Mouse (Mus musculus): ENCODE data around the gene Nutf2-ps1. TPM values are rescaled to one million over a fixed set of nuclear protein-coding genes. Genes with fewer than 3 reads are reported as not detected.
A peak's percentile ranks its signal among the peaks of the same experiment; 100 is the strongest.

Nutf2-ps1 gene
- polyA plus RNA-seq, 2 experiments from 2014 or later: 157 to 194 TPM

DNA sequence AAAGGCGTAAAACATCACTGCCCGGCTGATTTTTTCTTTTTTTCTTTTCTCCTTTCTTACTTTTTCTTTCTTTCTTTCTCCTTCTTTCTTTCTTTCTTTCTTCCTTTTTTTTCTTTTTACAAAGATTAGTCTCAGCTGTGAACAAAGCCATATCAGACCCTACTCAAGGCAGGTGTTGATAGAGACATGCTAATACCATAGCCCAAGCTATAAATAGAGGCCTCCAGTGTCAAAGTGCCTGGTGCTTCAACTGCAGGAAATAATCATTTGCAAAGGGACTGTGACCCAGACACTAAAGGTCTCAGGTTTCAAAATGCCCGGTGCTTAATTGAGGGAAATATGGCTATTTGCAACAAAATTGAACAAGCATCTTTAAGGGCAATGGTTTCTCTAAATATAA, 20.3 kb downstream of the Nutf2-ps1 start:
- ATAC-seq: no peak

GRCm38 (mm10) chr19:53567864-53568263, 21.0 kb downstream of the Nutf2-ps1 start:
- ATAC-seq: no peak

DNA sequence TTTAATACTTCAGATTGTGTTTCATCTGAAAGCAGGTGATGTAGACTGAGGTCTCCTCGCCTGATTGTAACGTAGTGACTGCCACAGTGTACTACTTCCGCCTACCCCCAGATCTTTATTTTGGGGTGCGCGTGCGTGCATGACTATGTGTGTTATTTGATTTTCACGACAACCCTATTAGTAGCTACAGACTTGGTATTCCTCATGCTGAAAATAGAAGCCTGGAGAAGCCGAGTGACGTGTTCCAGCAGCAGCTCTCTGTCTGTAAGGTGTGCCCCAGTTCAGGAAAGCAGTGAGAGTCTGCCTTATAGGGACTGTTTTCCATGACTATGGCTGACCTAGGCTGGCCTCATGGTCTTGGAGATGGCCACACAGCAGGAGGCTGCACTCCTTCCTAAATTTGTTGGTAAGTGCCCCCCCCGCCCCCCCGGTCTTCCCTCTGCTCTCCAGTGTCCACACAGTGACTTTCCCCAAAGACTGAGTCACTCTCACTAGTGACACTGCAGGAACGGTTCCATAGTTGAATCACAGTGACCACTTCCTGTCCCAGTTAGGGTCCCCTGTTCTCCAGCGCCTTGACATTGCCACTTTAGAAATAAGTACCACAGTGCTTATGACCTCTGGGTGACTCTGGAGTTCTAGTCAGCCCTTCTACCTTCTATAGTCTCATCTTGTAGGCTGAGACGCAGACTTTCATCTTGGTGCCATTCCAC, 23.1 kb downstream of the Nutf2-ps1 start:
- ATAC-seq: no peak

- no peak for ATAC-seq
These were observed 24.7 kb downstream of the Nutf2-ps1 start for GRCm38 (mm10) chr19:53564174-53564573.

- ATAC-seq: no peak
These were observed 28.4 kb downstream of the Nutf2-ps1 start for GRCm38 (mm10) chr19:53560436-53560835.

DNA sequence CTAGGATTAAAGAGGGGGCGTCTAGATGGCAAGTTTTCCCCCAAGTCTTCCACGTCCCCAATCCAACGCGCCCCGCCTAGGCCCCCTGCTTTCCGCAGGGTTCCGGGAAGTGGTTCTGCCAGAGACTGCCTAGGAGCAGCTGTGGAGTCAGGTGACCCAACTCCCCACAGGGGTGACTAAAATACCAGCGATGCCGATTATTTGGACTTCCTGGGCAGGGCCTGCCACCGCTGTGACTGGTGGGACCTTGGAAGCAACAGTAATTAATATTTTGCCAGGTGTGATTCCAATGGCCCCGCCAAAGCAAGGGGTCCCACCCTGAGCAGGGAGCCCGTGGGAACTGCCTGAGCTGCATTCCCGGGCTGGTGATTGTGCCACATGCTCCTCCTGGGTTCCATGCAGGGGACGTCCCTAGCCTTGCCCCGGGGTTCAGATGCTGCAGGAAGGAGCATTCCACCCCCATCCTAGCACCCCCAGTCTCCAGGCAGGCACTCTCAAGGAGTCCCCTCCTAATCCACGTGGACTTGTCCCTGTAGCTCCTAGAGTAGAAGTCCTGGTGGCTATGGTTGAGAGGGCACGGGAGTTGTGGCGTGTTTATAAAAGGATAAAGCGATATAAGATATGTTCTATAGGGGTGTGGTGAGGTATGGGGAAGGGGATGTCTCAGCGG, 31.5 kb downstream of the Nutf2-ps1 start:
- ATAC-seq: peak; percentile 64

GRCm38 (mm10) chr19:53556841-53557240, 32.0 kb downstream of the Nutf2-ps1 start:
- no peak for ATAC-seq

DNA sequence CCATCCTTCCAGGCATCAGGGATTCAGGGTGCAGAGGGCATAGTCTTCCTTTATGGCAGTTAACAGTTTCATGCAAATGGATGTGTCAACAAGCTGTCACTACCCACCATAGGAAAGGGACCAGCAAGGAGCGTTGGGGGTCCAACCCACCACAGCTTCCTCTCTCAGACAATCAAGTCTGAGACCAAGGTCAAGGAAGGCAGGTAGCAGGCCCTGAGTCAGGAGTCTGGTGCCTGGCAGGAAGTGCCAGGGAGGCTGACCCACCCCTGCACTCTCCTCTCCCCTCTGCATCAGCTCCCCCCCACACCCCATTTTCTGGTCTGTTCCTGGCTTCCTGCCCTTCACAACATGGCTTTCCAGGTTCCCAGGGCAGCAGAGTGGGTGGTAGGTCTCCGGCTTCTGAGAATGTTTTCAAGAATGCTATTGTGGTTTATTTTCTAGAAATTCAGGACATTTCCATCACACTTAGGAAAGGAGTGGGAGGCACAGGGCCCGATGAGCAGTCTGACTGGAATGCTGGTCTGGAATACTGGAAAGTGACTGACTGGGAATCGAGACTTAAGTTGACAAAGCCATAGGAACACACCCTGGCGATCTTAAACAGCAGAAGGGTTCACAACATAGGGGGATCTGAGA, 33.8 kb downstream of the Nutf2-ps1 start:
- ATAC-seq: no peak

- ATAC-seq: no peak
These were observed 34.5 kb downstream of the Nutf2-ps1 start for GRCm38 (mm10) chr19:53554402-53554801.

DNA sequence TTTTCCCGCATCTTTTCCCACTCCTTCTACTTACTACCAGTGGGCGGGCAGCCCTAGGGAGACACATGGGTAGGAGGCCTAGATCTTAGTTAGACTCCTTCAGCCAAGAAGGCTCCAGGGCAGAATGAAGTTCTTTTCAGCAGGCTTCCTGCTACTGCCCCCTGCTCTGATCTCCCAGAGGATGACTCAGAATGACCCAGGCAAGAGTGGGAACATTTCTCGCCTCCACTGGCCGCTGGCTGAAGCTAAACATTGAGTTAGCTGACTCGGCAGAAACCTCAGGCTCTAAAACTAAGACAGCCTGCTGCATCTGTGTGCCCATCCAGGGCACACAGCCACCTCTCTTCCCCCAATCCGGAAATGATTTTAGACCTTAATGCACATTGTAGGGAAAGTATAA, 36.1 kb downstream of the Nutf2-ps1 start:
- ATAC-seq: no peak

- no peak for ATAC-seq
These were observed 36.6 kb downstream of the Nutf2-ps1 start for GRCm38 (mm10) chr19:53552216-53552786.

DNA sequence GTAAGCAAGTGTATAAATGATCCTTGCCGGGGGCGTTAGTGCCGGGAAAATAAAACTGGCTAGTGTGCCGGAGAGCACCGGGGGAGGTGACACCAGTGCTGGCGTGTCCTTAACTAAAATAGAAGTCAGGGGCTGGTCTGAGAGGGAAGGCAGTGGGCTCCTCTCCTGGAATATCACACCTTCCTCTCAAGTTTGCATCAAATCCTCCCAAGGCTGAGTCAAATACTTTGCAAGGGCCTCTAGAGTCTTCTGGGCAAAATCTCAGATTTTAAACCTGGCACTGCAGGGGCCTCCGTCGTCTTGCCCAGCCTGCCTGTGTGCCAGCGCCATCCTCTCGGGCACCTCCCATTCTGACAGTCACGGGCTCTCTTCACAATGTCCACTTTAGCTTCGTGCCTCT, 37.9 kb downstream of the Nutf2-ps1 start:
- no peak for ATAC-seq

DNA sequence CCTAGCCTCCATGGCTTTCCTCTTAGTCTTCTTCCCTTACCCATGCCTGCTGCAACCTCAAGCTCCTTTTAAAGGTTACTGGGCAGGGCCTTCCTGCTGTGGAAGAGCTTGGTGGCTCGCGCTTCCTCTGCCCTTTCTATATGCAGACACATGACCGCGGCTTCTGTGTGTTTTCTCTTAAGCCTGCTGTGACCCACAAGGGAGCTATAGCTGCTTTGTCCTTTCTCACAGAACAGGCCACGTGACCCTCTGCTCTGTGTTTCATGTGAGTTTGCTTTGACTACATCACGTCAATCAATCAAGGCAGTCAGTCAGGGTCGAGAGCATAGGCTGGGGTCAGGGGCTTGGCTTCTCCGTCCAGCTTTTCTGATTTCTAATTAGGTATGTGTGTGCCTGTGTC, 41.3 kb downstream of the Nutf2-ps1 start:
- ATAC-seq: peak; percentile 21

- peak; percentile 50 for ATAC-seq
These were observed 43.8 kb downstream of the Nutf2-ps1 start for GRCm38 (mm10) chr19:53544923-53545561.

DNA sequence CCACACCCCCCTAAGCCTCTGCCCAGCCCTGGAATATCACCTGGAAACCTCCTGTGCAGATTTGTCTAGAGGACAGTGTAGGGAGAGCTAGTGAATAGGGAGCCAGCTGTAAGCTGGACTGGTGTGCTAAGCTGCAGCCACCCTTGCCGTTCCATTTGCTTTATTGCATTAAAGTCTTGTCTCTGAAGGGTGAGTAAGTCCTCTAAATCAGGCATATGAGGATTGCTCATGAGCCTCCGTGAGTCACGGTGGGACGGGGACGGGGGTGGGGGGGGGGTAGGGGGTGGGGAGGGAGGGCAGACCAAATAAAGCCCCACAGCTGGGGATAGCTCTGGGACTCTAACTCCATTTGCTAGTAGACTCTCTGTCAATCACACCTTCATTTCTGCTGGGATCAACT, 45.3 kb downstream of the Nutf2-ps1 start:
- no peak for ATAC-seq

- ATAC-seq: peak; percentile 11
These were observed 49.6 kb downstream of the Nutf2-ps1 start for GRCm38 (mm10) chr19:53539296-53539695.

- peak; percentile 14 for ATAC-seq
These were observed 50.1 kb downstream of the Nutf2-ps1 start for GRCm38 (mm10) chr19:53538796-53539195.

Other genes starting within 250 kb of the Nutf2-ps1 start
- not detected for gene Gm10197, start 217.3 kb downstream of the Nutf2-ps1 start, polyA plus RNA-seq (2017; shearing (Covaris generic))
- gene Smndc1, start 198.5 kb downstream of the Nutf2-ps1 start, polyA plus RNA-seq (2017; shearing (Covaris generic)): 10 to 100 TPM; 35.9 TPM
- 10 to 100 TPM; 10.2 to 11.4 TPM for gene Dusp5, start 60.0 kb downstream of the Nutf2-ps1 start, polyA plus RNA-seq (2017; shearing (Covaris generic))
- gene Smc3, start 11.3 kb upstream of the Nutf2-ps1 start, polyA plus RNA-seq (2017; shearing (Covaris generic)): 10 to 100 TPM; 35.7 to 38.4 TPM
- gene Rbm20, start 88.2 kb upstream of the Nutf2-ps1 start, polyA plus RNA-seq (2017; shearing (Covaris generic)): under 1 TPM; 0.24 to 0.41 TPM

Measured in activated CD4-positive, CD25-positive, alpha-beta regulatory T cell, adult 4 months (primary cell).